Mouse (Mus musculus): ENCODE measurements around the gene Olfr547. TPM values are rescaled to one million over a fixed set of nuclear protein-coding genes. Genes with fewer than 3 reads are reported as not detected.

Olfr547 gene
- total and polyA plus RNA-seq, 3 experiments, result not detected

GRCm38 (mm10) chr7:102514144-102514543, 20.4 kb upstream of the Olfr547 start:
- Histone ChIP-seq H3K4me1 (ENCODE audit: insufficient read depth, low read depth, low read length) (peaks cover 15% of the 10 kb centered on the region), H3K4me3 (ENCODE audit: low read depth, low read length) (no peak overlapping the region), H3K27me3 (ENCODE audit: insufficient read depth, low read length) (peaks cover 19% of the 10 kb centered on the region), H3K36me3 (replicated peaks) (no peaks in the 10 kb centered on the region), H3K9me3 (replicated peaks) (no peaks in the 10 kb centered on the region)
- DNase-seq (ENCODE audit: low spot score), result no peak
- no peak for TF ChIP-seq GATA1 (IDR thresholded peaks at IDR 0.05; ENCODE audit: borderline replicate concordance, low read length)
- TF ChIP-seq POLR2AphosphoS5 (IDR thresholded peaks at IDR 0.05; ENCODE audit: insufficient replicate concordance, low read depth, low read length), result no peak
- no peak for TF ChIP-seq TAL1 (conservative IDR thresholded peaks at IDR 0.05; ENCODE audit: low read depth, low read length)
- TF ChIP-seq CTCF (IDR thresholded peaks at IDR 0.05; ENCODE audit: low read depth, low read length), result no peak
- TF ChIP-seq GATA2 (IDR thresholded peaks at IDR 0.05; ENCODE audit: borderline replicate concordance, low read depth, low read length), result no peak
- no peak for ATAC-seq (ENCODE audit: extremely low read depth, insufficient number of reproducible peaks, low FRiP score, poor library complexity, severe bottlenecking)

- peaks cover 12% of the 10 kb centered on the region for H3K27me3 ChIP-seq (ENCODE audit: insufficient read depth, low read length)
- ATAC-seq (ENCODE audit: extremely low read depth, insufficient number of reproducible peaks, low FRiP score, poor library complexity, severe bottlenecking), result no peak
These were observed 18.1 kb upstream of the Olfr547 start for GRCm38 (mm10) chr7:102516261-102517050.

GRCm38 (mm10) chr7:102517051-102517335, 17.6 kb upstream of the Olfr547 start:
- Histone ChIP-seq H3K36me3 (replicated peaks) (no peaks in the 10 kb centered on the region), H3K9me3 (replicated peaks) (no peaks in the 10 kb centered on the region), H3K4me3 (ENCODE audit: low read depth, low read length) (no peak overlapping the region), H3K27me3 (ENCODE audit: insufficient read depth, low read length) (peaks cover 12% of the 10 kb centered on the region), H3K4me1 (ENCODE audit: insufficient read depth, low read depth, low read length) (peaks cover 15% of the 10 kb centered on the region)
- no peak for ATAC-seq (ENCODE audit: extremely low read depth, insufficient number of reproducible peaks, low FRiP score, poor library complexity, severe bottlenecking)
- no peak for TF ChIP-seq TAL1 (conservative IDR thresholded peaks at IDR 0.05; ENCODE audit: low read depth, low read length)
- TF ChIP-seq GATA1 (IDR thresholded peaks at IDR 0.05; ENCODE audit: borderline replicate concordance, low read length), result no peak
- no peak for TF ChIP-seq POLR2AphosphoS5 (IDR thresholded peaks at IDR 0.05; ENCODE audit: insufficient replicate concordance, low read depth, low read length)
- DNase-seq (ENCODE audit: low spot score), result no peak

More at GRCm38 (mm10) chr7:102516261-102517050, 18.1 kb upstream of the Olfr547 start:
- Histone ChIP-seq H3K36me3 (replicated peaks) (no peaks in the 10 kb centered on the region), H3K4me3 (ENCODE audit: low read depth, low read length) (no peak overlapping the region), H3K9me3 (replicated peaks) (no peaks in the 10 kb centered on the region), H3K4me1 (ENCODE audit: insufficient read depth, low read depth, low read length) (peaks cover 15% of the 10 kb centered on the region)
- DNase-seq (ENCODE audit: low spot score), result no peak
- TF ChIP-seq GATA2 (IDR thresholded peaks at IDR 0.05; ENCODE audit: borderline replicate concordance, low read depth, low read length), result no peak
- TF ChIP-seq POLR2AphosphoS5 (IDR thresholded peaks at IDR 0.05; ENCODE audit: insufficient replicate concordance, low read depth, low read length), result no peak
- no peak for TF ChIP-seq GATA1 (IDR thresholded peaks at IDR 0.05; ENCODE audit: borderline replicate concordance, low read length)
- TF ChIP-seq CTCF (IDR thresholded peaks at IDR 0.05; ENCODE audit: low read depth, low read length), result no peak
- no peak for TF ChIP-seq TAL1 (conservative IDR thresholded peaks at IDR 0.05; ENCODE audit: low read depth, low read length)

- H3K4me3 ChIP-seq (ENCODE audit: low read depth, low read length), result no peak overlapping the region
- ATAC-seq (ENCODE audit: extremely low read depth, insufficient number of reproducible peaks, low FRiP score, poor library complexity, severe bottlenecking) (no peak), DNase-seq (ENCODE audit: low spot score) (no peak)
- peaks cover 6% of the 10 kb centered on the region; the same call in 1 of the 2 replicates for H3K27me3 ChIP-seq (ENCODE audit: insufficient read depth, low read length)
- no peak for TF ChIP-seq CTCF (IDR thresholded peaks at IDR 0.05; ENCODE audit: low read depth, low read length)
- no peak for TF ChIP-seq GATA2 (IDR thresholded peaks at IDR 0.05; ENCODE audit: borderline replicate concordance, low read depth, low read length)
- TF ChIP-seq TAL1 (conservative IDR thresholded peaks at IDR 0.05; ENCODE audit: low read depth, low read length), result no peak
- no peak for TF ChIP-seq POLR2AphosphoS5 (IDR thresholded peaks at IDR 0.05; ENCODE audit: insufficient replicate concordance, low read depth, low read length)
- TF ChIP-seq GATA1 (IDR thresholded peaks at IDR 0.05; ENCODE audit: borderline replicate concordance, low read length), result no peak
- no peaks in the 10 kb centered on the region for H3K9me3 ChIP-seq (replicated peaks)
- H3K36me3 ChIP-seq (replicated peaks), result no peaks in the 10 kb centered on the region
- no peaks in the 10 kb centered on the region for H3K4me1 ChIP-seq (ENCODE audit: insufficient read depth, low read depth, low read length)
These were observed 5.5 kb upstream of the Olfr547 start for GRCm38 (mm10) chr7:102529052-102529451.

- H3K27me3 ChIP-seq (ENCODE audit: insufficient read depth, low read length), result no peaks in the 10 kb centered on the region
- no peak for DNase-seq (ENCODE audit: low spot score)
- no peak for ATAC-seq (ENCODE audit: extremely low read depth, insufficient number of reproducible peaks, low FRiP score, poor library complexity, severe bottlenecking)
- H3K4me1 ChIP-seq (ENCODE audit: insufficient read depth, low read depth, low read length), result no peaks in the 10 kb centered on the region
- TF ChIP-seq CTCF (IDR thresholded peaks at IDR 0.05; ENCODE audit: low read depth, low read length), result no peak
- no peak for TF ChIP-seq GATA1 (IDR thresholded peaks at IDR 0.05; ENCODE audit: borderline replicate concordance, low read length)
- no peak for TF ChIP-seq GATA2 (IDR thresholded peaks at IDR 0.05; ENCODE audit: borderline replicate concordance, low read depth, low read length)
- no peak for TF ChIP-seq POLR2AphosphoS5 (IDR thresholded peaks at IDR 0.05; ENCODE audit: insufficient replicate concordance, low read depth, low read length)
- no peak for TF ChIP-seq TAL1 (conservative IDR thresholded peaks at IDR 0.05; ENCODE audit: low read depth, low read length)
- no peak within 1 kb of the TSS for H3K4me3 ChIP-seq (ENCODE audit: low read depth, low read length)
- H3K36me3 ChIP-seq (replicated peaks), result no peaks in the 10 kb centered on the region
- H3K9me3 ChIP-seq (replicated peaks), result no peaks in the 10 kb centered on the region
These were observed 6.0 kb downstream of the Olfr547 start, which contains the start of gene Olfr548-ps1 for GRCm38 (mm10) chr7:102540596-102540995. TSS of gene Olfr548-ps1 (plus strand) at chr7:102540896.

GRCm38 (mm10) chr7:102541251-102541650, 6.7 kb downstream of the Olfr547 start:
- no peaks in the 10 kb centered on the region for H3K9me3 ChIP-seq (replicated peaks)
- no peak overlapping the region for H3K4me3 ChIP-seq (ENCODE audit: low read depth, low read length)
- H3K4me1 ChIP-seq (ENCODE audit: insufficient read depth, low read depth, low read length), result no peaks in the 10 kb centered on the region
- H3K27me3 ChIP-seq (ENCODE audit: insufficient read depth, low read length), result 0 out of 2 replicates have a peak, but pooled peaks cover 3% of the 10 kb centered on the region
- ATAC-seq (ENCODE audit: extremely low read depth, insufficient number of reproducible peaks, low FRiP score, poor library complexity, severe bottlenecking) (no peak), DNase-seq (ENCODE audit: low spot score) (no peak)
- TF ChIP-seq CTCF (IDR thresholded peaks at IDR 0.05; ENCODE audit: low read depth, low read length) (no peak), POLR2AphosphoS5 (IDR thresholded peaks at IDR 0.05; ENCODE audit: insufficient replicate concordance, low read depth, low read length) (no peak), GATA2 (IDR thresholded peaks at IDR 0.05; ENCODE audit: borderline replicate concordance, low read depth, low read length) (no peak), GATA1 (IDR thresholded peaks at IDR 0.05; ENCODE audit: borderline replicate concordance, low read length) (no peak), TAL1 (conservative IDR thresholded peaks at IDR 0.05; ENCODE audit: low read depth, low read length) (no peak)
- no peaks in the 10 kb centered on the region for H3K36me3 ChIP-seq (replicated peaks)
